Comparison of ENCODE assay signal across 8 mouse cellular contexts in the genomic region with DNA sequence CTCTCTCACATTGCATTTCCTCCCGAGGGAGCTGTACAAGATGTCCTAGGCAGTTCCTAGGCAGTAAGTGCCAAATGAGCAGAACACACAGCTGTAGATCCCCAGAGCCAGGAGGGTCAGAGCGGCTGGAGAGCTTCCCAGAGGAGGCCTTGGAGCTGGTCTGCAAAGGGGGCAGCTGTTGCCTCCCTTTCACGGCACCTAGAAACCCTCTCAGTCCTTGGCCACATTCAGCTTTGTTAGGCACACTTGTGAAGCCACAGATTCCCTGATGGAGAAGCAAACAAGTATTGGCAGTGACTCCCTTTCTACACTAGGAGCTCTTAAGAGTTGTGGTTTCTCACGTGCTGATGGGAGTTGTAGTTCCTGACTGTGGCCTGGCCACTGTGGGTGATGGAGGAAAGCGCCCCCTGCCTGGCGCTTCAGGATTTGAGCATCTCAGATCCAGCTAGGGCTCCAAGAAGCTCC. TPM values are rescaled to one million over a fixed set of nuclear protein-coding genes. Genes with fewer than 3 reads are reported as not detected.
DNase-seq lines count a peak whose midpoint lies in the region; ATAC-seq and TF ChIP-seq lines count a peak whose summit lies in the region.

No protein-coding gene starts in this region.

- peak overlapping the region; percentile 22; the same call in 1 of the 2 replicates for H3K27ac ChIP-seq in forebrain, embryonic 12.5 days
- no peak overlapping the region for H3K27ac ChIP-seq in liver, embryonic 14.5 days
- 0 out of 2 replicates have a peak overlapping the region, but pooled peaks have one; percentile 2 for H3K27ac ChIP-seq in neural tube, embryonic 12.5 days

- H3K36me3 ChIP-seq in forebrain, embryonic 12.5 days (replicated peaks) = no peaks in the 10 kb centered on the region
- no peaks in the 10 kb centered on the region for H3K36me3 ChIP-seq in liver, embryonic 14.5 days (replicated peaks; ENCODE audit: control insufficient read depth, insufficient read depth, low read depth)
- peaks cover 2% of the 10 kb centered on the region; the same call in 1 of the 2 replicates for H3K36me3 ChIP-seq in neural tube, embryonic 12.5 days

- no peak for TF ChIP-seq POLR2A in brain, embryonic 14.5 days (IDR thresholded peaks at IDR 0.05; ENCODE audit: borderline replicate concordance, extremely low read depth, insufficient read depth, insufficient read length, poor library complexity, severe bottlenecking)

- intact Hi-C loops in heart, postnatal 10 days (cut with DNase I) = loop anchor here (1.0 to 5.0 kb wide), 3 partner anchors 34 to 80 kb away; partner anchors contain the start of gene Nrxn2

- peak; percentile 82 for TF ChIP-seq CTCF in brain, embryonic 14.5 days (IDR thresholded peaks at IDR 0.05; ENCODE audit: borderline replicate concordance, extremely low read depth, insufficient read depth, insufficient read length)
- peak; percentile 79 for TF ChIP-seq CTCF in liver, embryonic 14.5 days (IDR thresholded peaks at IDR 0.05; ENCODE audit: low read depth)

- no peak for TF ChIP-seq EP300 in liver, embryonic 14.5 days (IDR thresholded peaks at IDR 0.05; ENCODE audit: low read depth)

- H3K4me2 ChIP-seq in forebrain, embryonic 12.5 days = no peak overlapping the region
- no peak overlapping the region for H3K4me2 ChIP-seq in liver, embryonic 14.5 days (ENCODE audit: low read depth)
- no peak overlapping the region for H3K4me2 ChIP-seq in neural tube, embryonic 12.5 days (replicated peaks)

- no peaks in the 10 kb centered on the region for H3K9me3 ChIP-seq in forebrain, embryonic 12.5 days
- H3K9me3 ChIP-seq in liver, embryonic 14.5 days (ENCODE audit: control insufficient read depth, low read length) = no peaks in the 10 kb centered on the region
- no peaks in the 10 kb centered on the region for H3K9me3 ChIP-seq in neural tube, embryonic 12.5 days

- peaks cover 7% of the 10 kb centered on the region; the same call in 1 of the 2 replicates for H3K27me3 ChIP-seq in forebrain, embryonic 12.5 days
- no peaks in the 10 kb centered on the region; the same call in 1 of the 2 replicates for H3K27me3 ChIP-seq in liver, embryonic 14.5 days (ENCODE audit: control insufficient read depth, insufficient read depth, low read length)
- H3K27me3 ChIP-seq in neural tube, embryonic 12.5 days (replicated peaks) = peaks cover 2% of the 10 kb centered on the region; the same call in 1 of the 2 replicates

- peak; percentile 87 for DNase-seq in CD4-positive, CD25-positive, alpha-beta regulatory T cell, adult 2 months (ENCODE audit: low read depth, low spot score)
- DNase-seq in brain, embryonic 14.5 days (ENCODE audit: low read depth) = peak; percentile 95
- peak; percentile 83 to 87 for DNase-seq in heart, postnatal 10 days
- peak; percentile 87 to 89 for DNase-seq in kidney, postnatal 36 days
- DNase-seq in liver, embryonic 14.5 days (ENCODE audit: low read depth in 3 of 3, low spot score in 3 of 3) = peak; percentile 42 to 44 (median 42)
- DNase-seq in telencephalon, adult 2 months (ENCODE audit: low read depth, low spot score) = peak; percentile 91

- peaks cover 55% of the 10 kb centered on the region for H3K4me1 ChIP-seq in forebrain, embryonic 12.5 days
- peaks cover 4 to 7% of the 10 kb centered on the region in 2 experiments; a peak in 3 of 4 replicates for H3K4me1 ChIP-seq in liver, embryonic 14.5 days (replicated peaks; ENCODE audit: control insufficient read depth in 2 of 2, insufficient read depth in 2 of 2, low read length in 1 of 2)
- H3K4me1 ChIP-seq in neural tube, embryonic 12.5 days = peaks cover 37% of the 10 kb centered on the region

- 20% methylated on average over 6 of the region's 6 CpGs for WGBS in forebrain, embryonic 12.5 days
- 25% methylated on average over 6 of the region's 6 CpGs for WGBS in liver, embryonic 14.5 days (ENCODE audit: insufficient replicate concordance)
- 21% methylated on average over 6 of the region's 6 CpGs for WGBS in neural tube, embryonic 12.5 days

- ATAC-seq in forebrain, embryonic 12.5 days (ENCODE audit: low FRiP score) = peak; percentile 72
- ATAC-seq in liver, embryonic 14.5 days (ENCODE audit: insufficient read depth) = no peak
- peak; percentile 52; the same call in 1 of the 2 replicates for ATAC-seq in neural tube, embryonic 12.5 days (ENCODE audit: low FRiP score, low read depth)

- no peak overlapping the region for H3K4me3 ChIP-seq in forebrain, embryonic 12.5 days (replicated peaks)
- H3K4me3 ChIP-seq in liver, embryonic 14.5 days (ENCODE audit: insufficient read depth in 1 of 2, low read depth in 2 of 2, low read length in 2 of 2) = no peak overlapping the region
- no peak overlapping the region for H3K4me3 ChIP-seq in neural tube, embryonic 12.5 days

- H3K9ac ChIP-seq in forebrain, embryonic 12.5 days = no peak overlapping the region
- H3K9ac ChIP-seq in liver, embryonic 14.5 days (replicated peaks) = no peak overlapping the region
- no peak overlapping the region for H3K9ac ChIP-seq in neural tube, embryonic 12.5 days

RNA-seq across cellular contexts. Expression of gene Nrxn2, which starts 33.5 kb away (rescaled TPM):
- polyA plus RNA-seq in brain, embryonic 14.5 days (2012; rRNA removed) = 159 and 311 TPM in 2 replicates
- polyA plus RNA-seq in forebrain, embryonic 12.5 days (2016; fragmentation: Nextera tagmentation; extraction: Ambion mirVana) = 17.1 and 17.6 TPM in 2 replicates
- total RNA-seq in heart, postnatal 10 days (2021) = 1 to 10 TPM; 4.4 to 5.5 TPM
- 0.46 and 0.74 TPM in 2 replicates for polyA plus RNA-seq in liver, embryonic 14.5 days (2012; rRNA removed)
- polyA plus RNA-seq in liver, embryonic 14.5 days (2014; fragmentation: Nextera tagmentation; extraction: Ambion mirVana) = 0.27 and 0.47 TPM in 2 replicates
- 31.2 and 32.9 TPM in 2 replicates for polyA plus RNA-seq in neural tube, embryonic 12.5 days (2016; fragmentation: Nextera tagmentation; extraction: Ambion mirVana)

RNA-seq across cellular contexts. Expression of gene Rasgrp2, which starts 52.9 kb away (rescaled TPM):
- 46.0 and 53.1 TPM in 2 replicates for polyA plus RNA-seq in brain, embryonic 14.5 days (2012; rRNA removed)
- 13.1 and 15.1 TPM in 2 replicates for polyA plus RNA-seq in forebrain, embryonic 12.5 days (2016; fragmentation: Nextera tagmentation; extraction: Ambion mirVana)
- total RNA-seq in heart, postnatal 10 days (2021) = 10 to 100 TPM; 50.7 to 60.2 TPM
- polyA plus RNA-seq in liver, embryonic 14.5 days (2012; rRNA removed) = 64.1 and 74.5 TPM in 2 replicates
- polyA plus RNA-seq in liver, embryonic 14.5 days (2014; fragmentation: Nextera tagmentation; extraction: Ambion mirVana) = 76.3 and 76.9 TPM in 2 replicates
- 26.4 and 28.3 TPM in 2 replicates for polyA plus RNA-seq in neural tube, embryonic 12.5 days (2016; fragmentation: Nextera tagmentation; extraction: Ambion mirVana)

Comparison
In these comparisons a context has a peak if more than half of its experiments do, and no peak if none do; other contexts are left out.
1. DNase-seq: peak in every context shown above with its lines; median percentile 95 in brain, embryonic 14.5 days; 91 in telencephalon, adult 2 months; 88 in kidney, postnatal 36 days; 87 in CD4-positive, CD25-positive, alpha-beta regulatory T cell, adult 2 months; 85 in heart, postnatal 10 days; 42 in liver, embryonic 14.5 days.
2. RNA of gene Nrxn2, which starts 33.5 kb away (polyA plus RNA-seq): 159 to 311 TPM in brain, embryonic 14.5 days, 31.2 to 32.9 TPM in neural tube, embryonic 12.5 days and 17.1 to 17.6 TPM in forebrain, embryonic 12.5 days; 0.27 to 0.74 TPM in liver, embryonic 14.5 days; every median in the first group is over 10 times any median in the second.